Mouse (Mus musculus): ENCODE data around the gene Ccsap. TPM values are rescaled to one million over a fixed set of nuclear protein-coding genes. Genes with fewer than 3 reads are reported as not detected.
"Not testable (repeated sequence)": the region's sequence is repeated elsewhere in the genome, so short reads cannot be mapped to it uniquely, and the experiment has no call there.

The Ccsap gene
- total RNA-seq, 2 experiments from 2014 or later: 58.6 to 63.2 TPM

GRCm38 (mm10) chr8:123840578-123841345, 19.2 kb downstream of the Ccsap start:
- DNase-seq (ENCODE audit: extremely low spot score in 1 of 2, low spot score in 1 of 2): no peak

- DNase-seq (ENCODE audit: extremely low spot score in 1 of 2, low spot score in 1 of 2): no peak
These were observed 21.5 kb downstream of the Ccsap start for GRCm38 (mm10) chr8:123838496-123838895.

DNA sequence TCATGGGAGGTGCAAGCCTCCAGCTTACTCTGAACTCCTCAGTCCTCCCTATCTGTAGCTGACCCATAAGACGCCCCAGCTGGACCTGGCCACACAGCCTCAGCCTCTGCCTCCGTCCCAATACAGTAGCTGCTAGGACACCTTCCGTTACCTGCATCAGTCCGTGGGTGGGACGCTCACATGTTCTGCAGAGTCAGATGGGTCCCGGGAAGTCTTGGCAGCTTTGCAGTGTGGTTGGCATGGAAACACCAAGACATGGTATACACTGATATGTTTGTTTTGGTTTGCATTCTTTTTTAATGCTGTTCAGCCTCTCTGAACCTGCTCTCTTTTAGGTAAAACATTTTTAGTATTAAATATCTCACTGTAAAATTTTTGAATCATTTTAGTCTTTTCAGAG, 23.7 kb downstream of the Ccsap start:
- DNase-seq (ENCODE audit: extremely low spot score in 1 of 2, low spot score in 1 of 2): no peak

DNA sequence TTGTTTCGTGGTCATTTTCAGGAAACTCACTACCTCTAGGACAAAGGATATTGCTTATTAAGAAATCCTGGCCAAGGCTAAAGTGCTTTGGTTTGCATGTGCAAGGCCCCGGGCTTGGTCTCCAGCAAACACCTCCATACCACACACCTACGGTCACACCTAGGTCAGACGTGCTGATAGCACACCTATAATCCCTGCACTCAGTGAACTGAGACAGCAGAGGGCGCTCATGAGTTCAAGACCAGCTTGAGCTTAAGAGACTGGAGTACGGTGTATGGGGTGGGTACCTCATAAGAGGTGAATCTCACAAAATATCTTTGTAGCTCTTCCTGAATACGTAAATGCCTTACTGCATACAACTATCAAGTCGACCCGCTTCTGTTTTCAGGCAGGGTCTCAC, 24.6 kb downstream of the Ccsap start:
- peak in 1 of 2 experiments; percentile 78 for DNase-seq (ENCODE audit: extremely low spot score in 1 of 2, low spot score in 1 of 2)

GRCm38 (mm10) chr8:123832757-123833156, 27.3 kb downstream of the Ccsap start:
- peak in 1 of 2 experiments; percentile 67 for DNase-seq (ENCODE audit: extremely low spot score in 1 of 2, low spot score in 1 of 2)

GRCm38 (mm10) chr8:123827523-123827922, 32.5 kb downstream of the Ccsap start:
- no peak for DNase-seq (ENCODE audit: extremely low spot score in 1 of 2, low spot score in 1 of 2)

DNA sequence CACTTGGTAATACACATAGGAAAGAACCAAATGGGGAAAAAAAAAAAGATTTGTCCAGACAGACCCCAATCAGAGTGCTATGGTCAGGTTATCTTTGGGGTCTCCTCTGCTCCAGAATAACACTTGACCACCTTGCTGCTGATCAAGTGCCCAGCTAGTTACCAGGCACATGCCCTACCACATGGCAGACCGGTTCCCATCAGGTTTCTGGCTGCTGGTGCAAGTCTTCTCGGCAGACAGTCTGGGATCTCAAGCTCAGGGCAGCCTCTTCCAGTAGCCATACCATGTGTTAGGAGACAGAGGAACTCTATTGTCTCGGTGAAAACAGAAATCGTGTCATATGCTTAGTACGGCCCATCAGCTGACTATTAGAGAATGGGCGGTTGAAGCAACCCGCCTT, 33.3 kb downstream of the Ccsap start:
- no peak for DNase-seq (ENCODE audit: extremely low spot score in 1 of 2, low spot score in 1 of 2)

- no peak for DNase-seq (ENCODE audit: extremely low spot score in 1 of 2, low spot score in 1 of 2)
These were observed 34.0 kb downstream of the Ccsap start for GRCm38 (mm10) chr8:123826001-123826400.

DNA sequence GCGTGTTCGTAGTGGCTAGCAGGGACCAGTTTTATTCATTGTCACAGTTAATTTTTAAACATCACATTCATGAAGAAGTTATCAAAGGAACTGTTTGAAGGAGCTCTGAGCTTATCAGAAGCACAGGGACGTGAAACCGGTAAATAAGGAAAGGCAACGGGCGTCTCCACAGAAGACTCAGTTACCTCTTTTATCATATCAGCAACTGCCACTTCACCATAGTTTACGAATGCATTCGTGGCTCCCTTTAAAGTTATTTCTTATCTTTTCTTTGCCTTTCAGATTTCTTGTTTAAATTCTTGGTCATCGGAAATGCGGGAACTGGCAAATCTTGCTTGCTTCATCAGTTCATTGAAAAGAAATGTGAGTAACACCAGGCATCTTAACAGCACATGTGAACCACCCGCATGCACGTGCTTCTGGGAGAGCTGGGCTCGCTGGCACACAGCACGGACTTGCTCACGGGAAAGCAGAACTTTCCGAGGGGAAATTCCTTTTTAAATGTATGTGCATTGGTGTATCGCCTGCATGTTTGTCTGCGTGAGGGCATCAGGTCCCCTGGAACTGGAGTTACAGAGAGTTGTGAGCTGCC, 36.4 kb downstream of the Ccsap start:
- no peak for DNase-seq (ENCODE audit: extremely low spot score in 1 of 2, low spot score in 1 of 2)

DNA sequence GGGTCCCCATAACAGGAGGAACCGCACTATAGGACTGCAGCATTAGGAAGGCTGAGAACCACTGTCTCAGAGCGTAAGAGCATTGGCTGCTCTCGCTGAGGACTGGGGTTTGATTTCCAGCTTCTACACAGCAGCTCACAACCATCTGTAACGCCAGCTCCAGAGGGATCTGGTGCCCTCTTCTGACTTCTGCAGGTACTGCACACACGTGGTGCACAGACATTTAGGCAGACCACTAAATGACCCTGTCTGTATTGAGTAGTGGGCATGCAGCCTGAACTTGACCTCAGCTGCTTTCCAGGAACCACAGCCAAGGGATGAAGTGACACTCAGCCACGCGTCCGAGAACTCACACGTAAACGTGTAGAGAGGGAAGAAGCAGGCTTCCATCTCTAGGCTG, 36.9 kb downstream of the Ccsap start:
- DNase-seq (ENCODE audit: extremely low spot score in 1 of 2, low spot score in 1 of 2): no peak

DNA sequence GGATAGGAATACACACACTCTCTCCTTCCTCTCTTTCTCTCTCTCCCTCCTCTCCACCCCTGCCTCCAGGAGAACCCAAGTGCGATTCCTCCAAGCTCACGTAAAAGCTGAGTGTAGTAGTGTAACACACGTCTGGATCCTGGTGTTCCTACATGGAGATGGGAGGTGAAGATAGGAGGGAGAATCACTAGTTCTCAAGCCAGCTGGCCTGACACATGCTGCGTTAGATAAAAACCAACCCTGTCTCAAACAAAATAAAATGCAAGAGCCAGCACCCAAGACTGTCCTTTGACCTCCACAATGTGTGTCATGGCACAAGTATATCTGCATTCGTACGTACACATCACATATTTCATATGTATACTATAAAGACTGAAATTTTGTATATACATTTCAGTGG, 39.2 kb downstream of the Ccsap start:
- no peak for DNase-seq (ENCODE audit: extremely low spot score in 1 of 2, low spot score in 1 of 2)

- DNase-seq (ENCODE audit: extremely low spot score in 1 of 2, low spot score in 1 of 2): no peak
These were observed 40.1 kb downstream of the Ccsap start for GRCm38 (mm10) chr8:123819683-123820610.

DNA sequence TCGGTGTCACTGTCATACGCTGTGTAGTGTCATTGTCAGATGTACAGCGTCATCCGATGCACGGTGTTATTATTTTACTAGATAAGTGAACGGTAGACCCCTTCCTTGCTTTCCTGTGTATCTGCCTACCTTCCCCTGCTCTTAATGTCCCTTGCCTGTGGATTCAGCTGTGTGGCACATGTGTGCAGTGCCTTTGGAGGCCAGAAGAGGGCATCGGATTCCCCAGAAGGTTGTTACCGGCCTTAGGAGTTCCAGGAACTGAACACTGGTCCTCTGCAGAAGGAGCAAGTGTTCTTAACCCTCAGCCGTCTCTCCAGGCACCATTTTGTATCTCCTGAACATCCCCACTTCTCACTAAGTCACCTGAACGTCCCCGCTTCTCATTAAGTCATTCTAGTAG, 42.3 kb downstream of the Ccsap start:
- DNase-seq (ENCODE audit: extremely low spot score in 1 of 2, low spot score in 1 of 2): no peak

DNA sequence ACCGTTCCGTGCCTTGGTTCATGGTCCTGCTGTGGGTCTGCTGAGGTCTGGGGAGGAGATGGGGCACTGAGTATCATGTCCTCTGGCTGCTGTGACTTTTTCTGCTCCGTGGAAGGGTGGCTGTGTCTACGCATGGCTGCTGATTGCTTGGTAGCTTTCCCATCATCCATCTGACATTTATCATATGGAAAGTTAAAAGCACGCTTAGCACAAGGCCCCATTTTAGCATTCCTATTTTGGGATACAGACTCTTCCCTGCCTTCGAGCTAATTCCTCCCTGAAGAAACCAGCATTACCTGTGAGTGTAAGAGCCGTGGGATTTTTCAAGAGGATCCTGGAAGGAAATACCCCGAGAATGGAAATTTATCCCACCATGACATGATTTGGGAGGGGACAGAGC, 43.1 kb downstream of the Ccsap start:
- DNase-seq (ENCODE audit: extremely low spot score in 1 of 2, low spot score in 1 of 2): no peak

GRCm38 (mm10) chr8:123815325-123815724, 44.7 kb downstream of the Ccsap start:
- no peak for DNase-seq (ENCODE audit: extremely low spot score in 1 of 2, low spot score in 1 of 2)

GRCm38 (mm10) chr8:123813892-123814266, 46.1 kb downstream of the Ccsap start:
- no peak for DNase-seq (ENCODE audit: extremely low spot score in 1 of 2, low spot score in 1 of 2)

- DNase-seq (ENCODE audit: extremely low spot score in 1 of 2, low spot score in 1 of 2): no peak
These were observed 46.7 kb downstream of the Ccsap start for GRCm38 (mm10) chr8:123813173-123813891.

DNA sequence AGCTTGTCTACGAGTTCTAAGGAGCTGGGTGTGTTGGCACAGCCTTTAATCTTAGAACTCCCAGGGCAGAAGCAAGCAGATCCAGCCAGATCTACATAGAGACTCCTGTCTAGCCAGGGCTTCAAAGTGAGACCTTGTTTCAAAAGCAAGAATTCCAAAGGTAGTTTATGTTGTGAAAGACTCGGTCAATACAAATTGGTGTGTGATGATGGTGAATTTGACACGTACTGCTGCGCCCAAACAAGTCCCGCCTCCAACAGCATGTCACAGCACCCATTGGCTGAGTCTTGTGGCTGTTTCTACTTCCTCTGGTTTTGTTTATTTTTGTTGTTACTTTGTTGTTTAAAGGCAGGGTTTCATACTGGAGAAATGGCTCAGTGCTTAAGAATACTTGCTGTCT, 47.8 kb downstream of the Ccsap start:
- no peak for DNase-seq (ENCODE audit: extremely low spot score in 1 of 2, low spot score in 1 of 2)

DNA sequence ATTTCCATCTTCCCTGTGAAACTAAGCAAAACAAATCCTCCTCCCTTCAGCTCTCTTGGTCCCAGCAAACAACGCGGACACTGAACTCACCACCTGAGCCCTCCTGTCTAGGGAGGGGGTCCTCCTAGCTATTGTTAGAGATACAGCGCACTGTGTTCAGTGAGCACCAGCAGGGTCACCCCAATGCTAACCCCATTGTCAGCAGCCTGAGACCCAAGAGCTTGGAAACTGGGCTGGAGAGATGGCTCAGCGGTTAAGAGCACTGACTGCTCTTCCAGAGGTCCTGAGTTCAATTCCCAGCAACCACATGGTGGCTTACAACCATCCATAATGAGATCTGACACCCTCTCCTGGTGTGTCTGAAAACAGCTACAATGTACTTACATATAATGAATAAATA, 50.7 kb downstream of the Ccsap start:
- not testable (repeated sequence) for DNase-seq (ENCODE audit: extremely low spot score in 1 of 2, low spot score in 1 of 2)

- no peak for DNase-seq (ENCODE audit: extremely low spot score in 1 of 2, low spot score in 1 of 2)
These were observed 51.3 kb downstream of the Ccsap start for GRCm38 (mm10) chr8:123808671-123809070.
